In genomic region chr1:58723809-58724405, GRCm38 (mm10) we compare ENCODE assay signal across 9 mouse cellular contexts. TPM values are rescaled to one million over a fixed set of nuclear protein-coding genes. Genes with fewer than 3 reads are reported as not detected.
DNase-seq lines count a peak whose midpoint lies in the region; ATAC-seq and TF ChIP-seq lines count a peak whose summit lies in the region.
"Had no signal": no experiment of that assay in that cellular context is flagged by ENCODE, and none has a peak within 500 bp of the region (broad histone marks: within the 10 kb centered on the region; RNA-seq: fewer than 3 reads in every experiment).

No protein-coding gene starts in this region.

- H3K9me3 ChIP-seq in forebrain, embryonic 12.5 days: no peaks in the 10 kb centered on the region
- H3K9me3 ChIP-seq in forebrain, embryonic 13.5 days (replicated peaks): no peaks in the 10 kb centered on the region
- H3K9me3 ChIP-seq in kidney, embryonic 14.5 days (ENCODE audit: control insufficient read depth, low read length): no peaks in the 10 kb centered on the region
- H3K9me3 ChIP-seq in heart, postnatal 0 days (replicated peaks; ENCODE audit: control insufficient read depth, low read length): no peaks in the 10 kb centered on the region

- no peak for DNase-seq in kidney, adult 8-10 months
- DNase-seq in 416B (ENCODE audit: low read depth): peak; percentile 33
- no peak for DNase-seq in heart, postnatal 0 days (ENCODE audit: low spot score)
- DNase-seq in T-cell, adult 2 months (ENCODE audit: low spot score): no peak

- H3K27ac ChIP-seq in forebrain, embryonic 12.5 days: no peak overlapping the region
- no peak overlapping the region for H3K27ac ChIP-seq in forebrain, embryonic 13.5 days
- no peak overlapping the region for H3K27ac ChIP-seq in kidney, embryonic 14.5 days (ENCODE audit: low read depth, low read length)
- peak overlapping the region; percentile 43 for H3K27ac ChIP-seq in heart, postnatal 0 days (ENCODE audit: low read depth)

- H3K9ac ChIP-seq in forebrain, embryonic 12.5 days: no peak overlapping the region
- no peak overlapping the region for H3K9ac ChIP-seq in forebrain, embryonic 13.5 days
- 0 out of 2 replicates have a peak overlapping the region, but pooled peaks have one; percentile 18 for H3K9ac ChIP-seq in kidney, embryonic 14.5 days (ENCODE audit: low read depth, low read length)
- no peak overlapping the region for H3K9ac ChIP-seq in heart, postnatal 0 days (replicated peaks; ENCODE audit: low read depth, low read length)

- TF ChIP-seq CTCF in heart, postnatal 0 days (IDR thresholded peaks at IDR 0.05; ENCODE audit: low read depth): no peak

- H3K4me3 ChIP-seq in forebrain, embryonic 12.5 days (replicated peaks): no peak overlapping the region
- H3K4me3 ChIP-seq in forebrain, embryonic 13.5 days: no peak overlapping the region
- no peak overlapping the region for H3K4me3 ChIP-seq in kidney, embryonic 14.5 days (ENCODE audit: low read length)
- H3K4me3 ChIP-seq in heart, postnatal 0 days (ENCODE audit: low read depth, low read length): no peak overlapping the region

- H3K36me3 ChIP-seq in forebrain, embryonic 12.5 days (replicated peaks): peaks cover 14% of the 10 kb centered on the region; the same call in 1 of the 2 replicates
- peaks cover 17% of the 10 kb centered on the region for H3K36me3 ChIP-seq in forebrain, embryonic 13.5 days (ENCODE audit: poor library complexity, severe bottlenecking)
- peaks cover 38% of the 10 kb centered on the region for H3K36me3 ChIP-seq in kidney, embryonic 14.5 days (ENCODE audit: control insufficient read depth, insufficient read depth, low read length)
- H3K36me3 ChIP-seq in heart, postnatal 0 days (replicated peaks; ENCODE audit: control insufficient read depth, insufficient read depth, low read length): peaks cover 19% of the 10 kb centered on the region

- H3K4me1 ChIP-seq in forebrain, embryonic 12.5 days: peaks cover 11% of the 10 kb centered on the region; the same call in 1 of the 2 replicates
- H3K4me1 ChIP-seq in forebrain, embryonic 13.5 days: no peaks in the 10 kb centered on the region
- H3K4me1 ChIP-seq in kidney, embryonic 14.5 days (ENCODE audit: control insufficient read depth, insufficient read depth, low read length): peaks cover 6% of the 10 kb centered on the region; the same call in 1 of the 2 replicates
- H3K4me1 ChIP-seq in heart, postnatal 0 days (ENCODE audit: control insufficient read depth, insufficient read depth): peaks cover 35% of the 10 kb centered on the region

- no peak for ATAC-seq in forebrain, embryonic 12.5 days (ENCODE audit: low FRiP score)
- ATAC-seq in forebrain, embryonic 13.5 days: no peak
- ATAC-seq in kidney, embryonic 14.5 days (ENCODE audit: low FRiP score, low TSS enrichment): no peak
- no peak for ATAC-seq in heart, postnatal 0 days (ENCODE audit: insufficient read depth, low read depth)
- no peak for ATAC-seq in monocyte, adult 5-6 weeks (replicated peaks; ENCODE audit: insufficient number of reproducible peaks, low FRiP score, low TSS enrichment, poor library complexity, severe bottlenecking)

- no peaks in the 10 kb centered on the region for H3K27me3 ChIP-seq in forebrain, embryonic 12.5 days
- H3K27me3 ChIP-seq in forebrain, embryonic 13.5 days: no peaks in the 10 kb centered on the region
- no peaks in the 10 kb centered on the region for H3K27me3 ChIP-seq in kidney, embryonic 14.5 days (ENCODE audit: control insufficient read depth, insufficient read depth, low read length)
- no peaks in the 10 kb centered on the region for H3K27me3 ChIP-seq in heart, postnatal 0 days (ENCODE audit: control insufficient read depth, insufficient read depth, low read length)

- peak overlapping the region; percentile 30 for H3K4me2 ChIP-seq in forebrain, embryonic 12.5 days
- H3K4me2 ChIP-seq in forebrain, embryonic 13.5 days: no peak overlapping the region
- H3K4me2 ChIP-seq in kidney, embryonic 14.5 days (replicated peaks; ENCODE audit: low read depth, low read length): no peak overlapping the region
- no peak overlapping the region for H3K4me2 ChIP-seq in heart, postnatal 0 days (ENCODE audit: low read depth, low read length)

- 60% methylated on average over 7 of the region's 7 CpGs for WGBS in forebrain, embryonic 12.5 days
- WGBS in forebrain, embryonic 13.5 days: 54% methylated on average over 7 of the region's 7 CpGs
- 26% methylated on average over 7 of the region's 7 CpGs for WGBS in kidney, embryonic 14.5 days
- 58% methylated on average over 7 of the region's 7 CpGs for WGBS in heart, postnatal 0 days

- TF ChIP-seq EP300 in heart, postnatal 0 days (IDR thresholded peaks at IDR 0.05; ENCODE audit: low read depth): no peak

RNA-seq across cellular contexts. Expression of gene Cflar, which starts 12.6 kb away (rescaled TPM):
- 23.8 and 24.8 TPM in 2 replicates for polyA plus RNA-seq in forebrain, embryonic 12.5 days (2016; fragmentation: Nextera tagmentation; extraction: Ambion mirVana)
- polyA plus RNA-seq in forebrain, embryonic 13.5 days (2015; fragmentation: Nextera tagmentation; extraction: Ambion mirVana): 17.1 and 22.8 TPM in 2 replicates
- 34.0 and 39.6 TPM in 2 replicates for polyA plus RNA-seq in kidney, embryonic 14.5 days (2014; fragmentation: Nextera tagmentation; extraction: Ambion mirVana)
- 44.4 and 102 TPM in 2 replicates for total RNA-seq in heart, postnatal 0 days (2014; rRNA removed; ENCODE audit: low replicate concordance)
- 49.8 and 53.6 TPM in 2 replicates for polyA plus RNA-seq in heart, postnatal 0 days (2015; fragmentation: Nextera tagmentation; extraction: Ambion mirVana)
- 127 to 227 TPM (median 128 TPM) in 3 replicates for total RNA-seq in monocyte, adult 5-6 weeks (2017)

RNA-seq across cellular contexts. Expression of gene Als2cr12, which starts 28.1 kb away (rescaled TPM):
- polyA plus RNA-seq in forebrain, embryonic 12.5 days (2016; fragmentation: Nextera tagmentation; extraction: Ambion mirVana): not detected in 2 replicates
- polyA plus RNA-seq in forebrain, embryonic 13.5 days (2015; fragmentation: Nextera tagmentation; extraction: Ambion mirVana): not detected in 2 replicates
- polyA plus RNA-seq in kidney, embryonic 14.5 days (2014; fragmentation: Nextera tagmentation; extraction: Ambion mirVana): not detected in 2 replicates
- not detected in 2 replicates for total RNA-seq in heart, postnatal 0 days (2014; rRNA removed; ENCODE audit: low replicate concordance)
- polyA plus RNA-seq in heart, postnatal 0 days (2015; fragmentation: Nextera tagmentation; extraction: Ambion mirVana): not detected in 2 replicates
- not detected in 3 replicates for total RNA-seq in monocyte, adult 5-6 weeks (2017)
- total RNA-seq: left cerebral cortex, adult 8-10 months had no signal
